Mouse (Mus musculus): ENCODE results near the gene Pkdrej. TPM values are rescaled to one million over a fixed set of nuclear protein-coding genes. Genes with fewer than 3 reads are reported as not detected.
"Not testable (repeated sequence)": the region's sequence is repeated elsewhere in the genome, so short reads cannot be mapped to it uniquely, and the experiment has no call there.

Pkdrej gene
- polyA plus RNA-seq, 1 experiment from 2014 or later, result 0.14 TPM

DNA sequence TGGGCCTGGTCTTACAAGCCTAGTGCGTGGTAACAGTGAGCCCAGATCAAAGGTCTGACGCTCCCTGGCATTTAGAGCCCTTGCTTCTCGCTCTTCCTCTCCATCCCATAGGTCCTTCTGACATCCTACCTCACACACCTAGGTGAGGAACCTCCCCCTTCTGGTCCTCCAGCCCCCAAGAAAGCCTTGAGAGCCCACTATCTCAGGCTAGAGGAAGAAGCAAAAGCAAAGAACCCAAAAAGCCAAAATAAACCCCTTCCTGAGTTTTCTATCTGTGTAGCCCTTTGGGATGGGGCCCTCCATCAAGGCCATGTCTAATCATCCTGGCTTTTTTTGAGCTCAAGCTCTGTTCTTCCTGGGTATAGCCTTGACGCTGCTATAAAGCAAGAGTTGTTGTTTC, 33.5 kb downstream of the Pkdrej start:
- no peak for ATAC-seq (ENCODE audit: insufficient number of reproducible peaks, low FRiP score)
- H3K4me2 ChIP-seq, result no peak overlapping the region
- H3K4me3 ChIP-seq, result no peak overlapping the region
- peaks cover 4% of the 10 kb centered on the region; the same call in 1 of the 2 replicates for H3K9me3 ChIP-seq (replicated peaks)
- H3K36me3 ChIP-seq, result no peaks in the 10 kb centered on the region
- no peak overlapping the region for H3K27ac ChIP-seq (ENCODE audit: poor library complexity, severe bottlenecking)
- no peaks in the 10 kb centered on the region for H3K27me3 ChIP-seq (replicated peaks)
- peaks cover 17% of the 10 kb centered on the region for H3K4me1 ChIP-seq (replicated peaks)
- no peak overlapping the region for H3K9ac ChIP-seq
- WGBS, result 82% methylated on average over 4 of the region's 4 CpGs

DNA sequence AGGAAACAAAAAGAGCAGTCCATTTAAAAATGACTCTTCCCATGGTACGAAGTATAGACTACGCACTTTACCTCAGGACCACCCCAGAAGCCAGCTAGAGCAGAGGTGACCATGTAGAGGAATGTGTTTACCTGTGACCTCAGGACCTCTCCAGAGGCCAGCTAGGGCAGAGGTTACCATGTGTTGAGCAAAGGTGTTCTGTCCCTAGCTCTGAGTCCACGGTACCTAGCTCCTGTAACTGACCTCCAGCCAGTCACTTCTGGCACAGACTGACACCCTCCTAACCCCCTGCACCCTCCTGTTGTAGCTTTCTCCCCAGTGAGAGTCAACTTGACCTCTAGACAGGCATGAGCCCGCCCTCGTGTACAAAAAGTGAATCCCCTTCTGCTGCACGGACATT, 34.1 kb downstream of the Pkdrej start:
- Histone ChIP-seq H3K4me1 (replicated peaks) (peaks cover 14% of the 10 kb centered on the region), H3K27ac (ENCODE audit: poor library complexity, severe bottlenecking) (no peak overlapping the region), H3K9ac (no peak overlapping the region), H3K27me3 (replicated peaks) (no peaks in the 10 kb centered on the region), H3K36me3 (no peaks in the 10 kb centered on the region), H3K9me3 (replicated peaks) (peaks cover 6% of the 10 kb centered on the region; the same call in 1 of the 2 replicates), H3K4me3 (no peak overlapping the region), H3K4me2 (no peak overlapping the region)
- ATAC-seq (ENCODE audit: insufficient number of reproducible peaks, low FRiP score), result no peak
- WGBS, result 86% methylated on average over 6 of the region's 6 CpGs

DNA sequence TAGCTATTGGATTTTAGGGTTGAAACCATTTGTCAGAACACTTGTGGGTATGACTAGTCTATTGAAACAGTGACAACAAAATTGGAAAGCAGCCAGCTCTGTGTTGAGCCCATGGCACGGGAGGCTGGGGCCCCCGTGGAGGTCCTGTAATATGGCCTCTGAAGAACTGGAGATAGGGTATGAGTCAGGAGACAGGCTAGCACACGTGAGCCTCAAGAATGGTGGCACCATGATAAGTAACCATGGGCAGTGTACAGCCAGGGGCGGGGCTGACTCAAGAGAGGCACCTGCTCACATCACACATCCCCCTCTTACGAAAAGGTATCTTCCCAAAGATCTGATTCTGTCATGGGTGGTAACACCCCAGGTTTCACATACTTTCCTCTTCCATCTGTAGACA, 34.8 kb downstream of the Pkdrej start:
- peaks cover 14% of the 10 kb centered on the region for H3K4me1 ChIP-seq (replicated peaks)
- no peaks in the 10 kb centered on the region for H3K36me3 ChIP-seq
- WGBS, result 48% methylated on average over 5 of the region's 5 CpGs
- peaks cover 6% of the 10 kb centered on the region; the same call in 1 of the 2 replicates for H3K9me3 ChIP-seq (replicated peaks)
- no peak overlapping the region for H3K4me3 ChIP-seq
- no peak overlapping the region for H3K9ac ChIP-seq
- no peak overlapping the region for H3K4me2 ChIP-seq
- no peaks in the 10 kb centered on the region for H3K27me3 ChIP-seq (replicated peaks)
- H3K27ac ChIP-seq (ENCODE audit: poor library complexity, severe bottlenecking), result no peak overlapping the region
- ATAC-seq (ENCODE audit: insufficient number of reproducible peaks, low FRiP score), result no peak

DNA sequence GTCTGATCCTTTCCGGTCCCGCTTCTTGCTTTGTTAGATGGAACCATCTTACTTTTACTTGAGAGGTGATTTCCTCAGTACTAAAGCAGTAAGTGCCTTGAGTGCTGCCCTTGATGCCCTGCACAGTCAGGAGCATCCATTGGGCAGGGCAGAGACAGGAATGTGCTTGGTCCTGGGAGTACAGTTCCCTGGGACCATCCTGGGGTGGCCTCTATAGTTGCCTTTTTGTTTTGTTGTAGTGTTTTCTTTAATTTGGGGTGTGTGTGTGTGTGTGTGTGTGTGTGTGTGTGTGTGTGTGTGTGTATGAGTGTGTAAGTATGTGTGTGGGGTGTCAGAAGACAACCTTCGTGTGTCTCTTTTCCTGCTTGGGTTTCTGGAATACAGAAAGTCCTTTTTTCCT, 37.2 kb downstream of the Pkdrej start:
- no peaks in the 10 kb centered on the region for H3K36me3 ChIP-seq
- ATAC-seq (ENCODE audit: insufficient number of reproducible peaks, low FRiP score), result no peak
- H3K4me1 ChIP-seq (replicated peaks), result peaks cover 14% of the 10 kb centered on the region
- no peak overlapping the region for H3K27ac ChIP-seq (ENCODE audit: poor library complexity, severe bottlenecking)
- no peak overlapping the region for H3K9ac ChIP-seq
- no peak overlapping the region for H3K4me3 ChIP-seq
- H3K9me3 ChIP-seq (replicated peaks), result peaks cover 6% of the 10 kb centered on the region; the same call in 1 of the 2 replicates
- H3K27me3 ChIP-seq (replicated peaks), result no peaks in the 10 kb centered on the region
- WGBS, result 78% methylated on average over 3 of the region's 3 CpGs
- H3K4me2 ChIP-seq, result no peak overlapping the region

DNA sequence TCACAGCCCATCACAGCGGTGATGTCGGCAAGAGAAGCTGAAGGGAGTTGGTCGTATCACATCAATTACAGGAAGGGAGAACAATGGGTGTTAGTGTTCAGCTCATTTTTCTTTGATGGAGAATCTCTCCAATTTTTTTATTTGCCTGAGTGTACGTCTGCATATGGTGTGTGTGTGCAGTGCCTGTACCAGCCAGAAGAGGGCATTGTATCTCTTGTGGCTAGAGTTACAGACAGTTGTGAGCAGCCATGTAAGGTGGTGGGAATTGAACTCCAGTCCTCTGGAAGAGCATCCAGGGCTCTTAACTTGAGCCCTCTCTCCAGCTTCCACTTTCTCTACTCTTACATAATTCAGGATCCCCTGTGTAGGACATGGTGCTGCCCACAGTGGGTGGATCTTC, 38.4 kb downstream of the Pkdrej start:
- Histone ChIP-seq H3K9ac (no peak overlapping the region), H3K4me2 (no peak overlapping the region), H3K4me3 (no peak overlapping the region), H3K4me1 (replicated peaks) (peaks cover 9% of the 10 kb centered on the region; the same call in 1 of the 2 replicates), H3K27ac (ENCODE audit: poor library complexity, severe bottlenecking) (no peak overlapping the region), H3K27me3 (replicated peaks) (no peaks in the 10 kb centered on the region), H3K9me3 (replicated peaks) (peaks cover 6% of the 10 kb centered on the region; the same call in 1 of the 2 replicates), H3K36me3 (no peaks in the 10 kb centered on the region)
- no peak for ATAC-seq (ENCODE audit: insufficient number of reproducible peaks, low FRiP score)
- WGBS, result 85% methylated on average over 4 of the region's 4 CpGs

DNA sequence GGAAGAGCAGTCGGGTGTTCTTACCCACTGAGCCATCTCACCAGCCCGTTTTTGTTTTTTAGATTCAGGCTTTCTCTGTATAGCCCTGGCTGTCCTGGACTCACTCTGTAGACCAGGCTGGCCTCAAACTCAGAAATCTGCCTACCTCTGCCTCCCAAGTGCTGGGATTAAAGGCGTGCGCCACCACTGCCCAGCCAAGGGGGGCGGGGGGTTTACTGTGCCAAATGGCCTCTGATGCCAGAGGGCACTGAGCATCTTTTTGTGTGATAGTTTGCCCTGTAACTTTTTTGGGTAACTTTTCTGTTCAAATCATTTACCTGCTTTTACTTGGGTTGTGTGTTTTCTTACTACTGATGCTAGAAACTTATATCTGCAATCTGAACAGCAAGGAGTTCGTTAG, 42.6 kb downstream of the Pkdrej start:
- ATAC-seq (ENCODE audit: insufficient number of reproducible peaks, low FRiP score); H3K27ac ChIP-seq (ENCODE audit: poor library complexity, severe bottlenecking); H3K9me3 ChIP-seq (replicated peaks); H3K27me3 ChIP-seq (replicated peaks); H3K36me3 ChIP-seq; H3K4me1 ChIP-seq (replicated peaks); H3K4me2 ChIP-seq; H3K4me3 ChIP-seq; H3K9ac ChIP-seq: not testable (repeated sequence)
- WGBS, result 81% methylated on average over 6 of the region's 6 CpGs

DNA sequence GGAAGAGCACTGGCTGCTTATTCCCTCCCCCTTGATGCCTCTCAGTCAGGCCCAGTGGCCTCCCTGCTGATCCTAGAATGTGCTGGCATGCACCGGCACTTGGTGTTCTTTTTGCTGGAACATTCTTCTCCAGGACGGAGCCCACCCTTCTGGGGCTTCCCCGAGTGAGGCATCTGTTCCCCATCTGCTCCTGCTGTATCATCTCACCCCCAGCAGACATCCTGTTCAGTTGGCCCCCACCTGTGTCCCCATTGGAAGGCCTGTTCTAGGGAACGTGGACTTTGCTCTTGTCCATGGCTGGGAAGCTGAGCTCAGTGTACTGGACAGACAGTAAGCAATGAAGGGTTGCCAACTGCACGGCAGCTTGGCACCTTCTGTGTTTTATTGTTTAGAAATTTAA, 44.8 kb downstream of the Pkdrej start:
- Histone ChIP-seq H3K4me1 (replicated peaks) (no peaks in the 10 kb centered on the region), H3K27me3 (replicated peaks) (0 out of 2 replicates have a peak, but pooled peaks cover 2% of the 10 kb centered on the region), H3K36me3 (no peaks in the 10 kb centered on the region), H3K27ac (ENCODE audit: poor library complexity, severe bottlenecking) (no peak overlapping the region), H3K4me2 (no peak overlapping the region), H3K4me3 (no peak overlapping the region), H3K9ac (no peak overlapping the region), H3K9me3 (replicated peaks) (no peaks in the 10 kb centered on the region)
- 82% methylated on average over 5 of the region's 5 CpGs for WGBS
- no peak for ATAC-seq (ENCODE audit: insufficient number of reproducible peaks, low FRiP score)

DNA sequence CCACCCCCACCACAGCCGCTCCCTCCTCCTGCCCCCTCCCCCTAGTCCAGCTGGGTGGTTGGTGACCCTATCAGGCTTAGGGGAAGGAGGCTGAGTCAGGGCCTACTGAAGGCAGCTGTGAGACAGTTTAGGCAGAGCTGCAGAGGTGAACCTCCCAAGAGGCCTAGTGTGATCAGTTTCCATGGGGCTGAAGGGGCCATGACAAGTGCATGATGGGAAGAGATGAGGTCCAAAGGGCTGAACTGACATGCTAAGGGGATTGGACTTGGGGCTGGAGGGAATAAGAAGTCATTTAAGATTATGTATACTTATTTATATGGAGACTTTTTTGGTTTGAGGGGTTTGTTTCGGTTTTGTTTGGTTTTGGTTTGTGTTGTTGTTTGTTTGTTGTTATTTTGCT, 45.3 kb downstream of the Pkdrej start:
- Histone ChIP-seq H3K9me3 (replicated peaks) (no peaks in the 10 kb centered on the region), H3K36me3 (no peaks in the 10 kb centered on the region), H3K27ac (ENCODE audit: poor library complexity, severe bottlenecking) (no peak overlapping the region), H3K9ac (no peak overlapping the region), H3K27me3 (replicated peaks) (0 out of 2 replicates have a peak, but pooled peaks cover 7% of the 10 kb centered on the region), H3K4me1 (replicated peaks) (no peaks in the 10 kb centered on the region), H3K4me3 (no peak overlapping the region), H3K4me2 (no peak overlapping the region)
- ATAC-seq (ENCODE audit: insufficient number of reproducible peaks, low FRiP score), result no peak
- WGBS, result 63% methylated on average over 2 of the region's 2 CpGs

DNA sequence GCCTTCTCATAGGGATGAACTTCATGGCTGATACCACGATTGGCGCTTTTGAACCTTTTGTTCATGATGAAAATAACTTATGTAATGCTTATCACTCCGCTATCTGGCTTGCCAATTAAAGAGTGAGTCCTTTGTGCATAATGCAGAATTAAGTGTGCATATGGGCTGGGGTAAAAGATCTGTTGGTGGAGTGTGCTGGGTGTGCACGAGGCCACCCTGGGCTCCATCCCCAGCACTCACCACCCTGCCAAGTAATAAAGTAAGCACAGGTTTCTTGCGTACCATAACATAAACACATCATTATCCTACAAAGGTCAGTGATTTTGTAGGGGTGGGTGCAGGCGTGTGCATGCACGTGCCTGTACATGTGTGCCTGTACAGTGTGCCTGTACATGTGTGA, 46.5 kb downstream of the Pkdrej start:
- WGBS, result 78% methylated on average over 7 of the region's 7 CpGs
- no peaks in the 10 kb centered on the region for H3K4me1 ChIP-seq (replicated peaks)
- H3K27me3 ChIP-seq (replicated peaks), result peaks cover 12% of the 10 kb centered on the region; the same call in 1 of the 2 replicates

DNA sequence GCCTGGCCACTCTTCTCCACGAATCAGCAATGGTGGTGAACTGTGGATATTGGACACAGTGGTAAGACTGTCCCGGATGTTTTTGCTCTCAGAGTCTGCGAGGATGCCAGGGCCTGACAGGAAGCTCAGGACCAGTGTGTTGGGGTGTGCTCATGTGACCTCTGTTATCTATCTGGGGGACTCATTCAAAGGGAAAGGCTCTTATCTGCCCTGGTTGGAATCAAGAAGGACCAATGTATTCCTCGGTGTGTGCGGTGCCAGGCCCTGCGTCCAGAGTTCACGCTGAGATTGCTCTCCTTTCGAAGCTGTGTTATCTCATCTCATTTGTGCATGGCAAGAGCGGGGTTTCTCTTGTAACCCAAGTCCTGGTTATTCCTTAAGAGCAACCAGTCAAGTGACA, 47.1 kb downstream of the Pkdrej start:
- no peaks in the 10 kb centered on the region for H3K36me3 ChIP-seq
- H3K27ac ChIP-seq (ENCODE audit: poor library complexity, severe bottlenecking), result no peak overlapping the region
- H3K27me3 ChIP-seq (replicated peaks), result peaks cover 18% of the 10 kb centered on the region; the same call in 1 of the 2 replicates
- no peak for ATAC-seq (ENCODE audit: insufficient number of reproducible peaks, low FRiP score)
- 71% methylated on average over 9 of the region's 9 CpGs for WGBS
- no peak overlapping the region for H3K4me2 ChIP-seq
- H3K9ac ChIP-seq, result no peak overlapping the region
- no peak overlapping the region for H3K4me3 ChIP-seq
- H3K4me1 ChIP-seq (replicated peaks), result no peaks in the 10 kb centered on the region
- no peaks in the 10 kb centered on the region for H3K9me3 ChIP-seq (replicated peaks)

More for the DNA sequence above, 46.5 kb downstream of the Pkdrej start:
- no peak overlapping the region for H3K4me2 ChIP-seq
- no peak overlapping the region for H3K27ac ChIP-seq (ENCODE audit: poor library complexity, severe bottlenecking)
- no peak for ATAC-seq (ENCODE audit: insufficient number of reproducible peaks, low FRiP score)
- H3K4me3 ChIP-seq, result no peak overlapping the region
- no peaks in the 10 kb centered on the region for H3K9me3 ChIP-seq (replicated peaks)
- no peaks in the 10 kb centered on the region for H3K36me3 ChIP-seq
- no peak overlapping the region for H3K9ac ChIP-seq

DNA sequence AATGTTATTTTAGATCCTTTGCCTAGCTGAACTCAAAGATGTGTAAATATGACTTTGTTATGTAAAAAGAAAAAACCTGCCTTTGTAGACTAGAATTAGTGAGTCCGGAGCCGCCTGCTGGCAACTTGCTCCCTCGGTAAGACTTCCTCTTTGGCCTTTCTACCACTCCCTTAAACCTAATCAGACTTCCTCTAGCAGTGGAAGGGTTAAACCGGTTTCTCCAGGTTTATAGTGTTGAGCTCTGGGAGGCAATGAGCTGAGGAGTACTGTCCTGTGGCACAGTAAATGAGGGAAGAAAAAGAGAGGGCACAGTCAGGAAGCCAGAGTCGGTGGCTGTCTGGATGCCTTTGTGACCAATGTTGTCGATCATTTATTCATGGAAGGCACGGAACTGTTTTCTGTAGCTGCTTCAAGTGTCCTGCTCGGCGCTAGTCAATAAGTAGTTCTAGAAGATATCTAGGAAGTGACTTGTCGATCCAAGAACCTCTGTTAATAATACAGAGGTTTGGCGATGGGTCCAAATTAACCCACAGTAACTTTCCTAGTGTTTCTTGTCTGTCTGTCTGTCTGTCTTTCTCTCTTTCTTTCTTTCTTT, 49.3 kb downstream of the Pkdrej start:
- H3K4me1 ChIP-seq (replicated peaks), result no peaks in the 10 kb centered on the region
- no peak for ATAC-seq (ENCODE audit: insufficient number of reproducible peaks, low FRiP score)
- peaks cover 23% of the 10 kb centered on the region; the same call in 1 of the 2 replicates for H3K27me3 ChIP-seq (replicated peaks)
- no peaks in the 10 kb centered on the region for H3K9me3 ChIP-seq (replicated peaks)
- no peak overlapping the region for H3K4me3 ChIP-seq
- no peaks in the 10 kb centered on the region for H3K36me3 ChIP-seq
- H3K27ac ChIP-seq (ENCODE audit: poor library complexity, severe bottlenecking), result no peak overlapping the region
- no peak overlapping the region for H3K9ac ChIP-seq
- no peak overlapping the region for H3K4me2 ChIP-seq
- 66% methylated on average over 11 of the region's 11 CpGs for WGBS
